Mouse (Mus musculus) heart, postnatal 0 days (tissue): Measurements from ENCODE around the gene Tstd2.

Experiments used
- CTCF ChIP-seq: IDR thresholded peaks from 2 replicates; pipeline ENCODE4 v1.5.1; 2016; ENCODE audit warnings: antibody characterized with exemption, control low read depth, low read depth
- EP300 ChIP-seq: IDR thresholded peaks from 2 replicates; pipeline ENCODE4 v1.6.1; 2016; ENCODE audit warnings: antibody characterized with exemption, low read depth

DNA sequence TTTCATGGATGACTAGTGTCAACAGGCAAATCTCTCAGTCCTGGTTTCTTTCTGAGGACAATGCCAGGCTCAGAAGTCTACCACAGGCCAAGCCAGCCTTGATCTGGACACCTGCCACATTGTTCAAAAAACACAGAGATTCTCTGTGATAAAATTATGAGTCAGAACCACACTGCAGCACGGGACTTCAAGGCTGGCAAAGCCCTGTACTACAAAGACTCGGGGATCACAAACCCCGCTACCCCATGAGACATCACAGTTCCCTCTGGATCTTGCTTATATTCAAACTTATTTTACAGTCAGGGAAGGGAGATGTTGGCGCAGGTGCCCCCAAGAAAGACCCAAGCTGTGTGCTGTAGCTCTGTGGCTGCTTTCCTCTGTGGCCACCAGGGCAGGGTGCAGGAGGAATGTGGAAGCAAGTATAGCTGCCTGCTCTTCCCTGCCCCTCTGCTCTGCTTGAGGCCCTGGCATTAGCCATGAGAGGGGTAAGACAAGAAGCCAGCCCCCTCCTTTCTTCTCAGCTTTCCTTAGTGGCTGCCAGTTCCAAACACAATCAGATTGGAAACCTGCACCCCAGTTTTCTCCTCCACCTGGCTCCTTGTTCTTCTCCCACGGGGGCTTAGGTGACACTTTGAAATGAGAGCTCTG is 45.9 kb downstream of the Tstd2 start:
- no peak for TF ChIP-seq CTCF
- TF ChIP-seq EP300, result no peak
